Mouse (Mus musculus) ES-E14 (cell line): Measurements from ENCODE around the gene Thap4. TPM values are rescaled to one million over a fixed set of nuclear protein-coding genes. Genes with fewer than 3 reads are reported as not detected.
A peak's percentile ranks its signal among the peaks of the same experiment; 100 is the strongest.

ENCODE experiments used
- DNase-seq: peaks from one replicate; pipeline ENCODE4 v3.0.0-alpha.2; 2013; ENCODE audit warnings: low read depth, low spot score
- H3K27ac ChIP-seq: 2 replicates; pipeline ENCODE4 v1.5.1; 2012; ENCODE audit warnings: low read depth, mild to moderate bottlenecking, low read length, moderate library complexity, mixed read lengths; ENCODE audit not compliant: poor library complexity, insufficient read depth, severe bottlenecking
- H3K36me3 ChIP-seq: 2 replicates; pipeline ENCODE4 v1.6.1; 2012; ENCODE audit warnings: mild to moderate bottlenecking, low read length, moderate library complexity, mixed read lengths; ENCODE audit not compliant: control insufficient read depth, poor library complexity, insufficient read depth, severe bottlenecking
- H3K4me1 ChIP-seq, 2 experiments: fragments of 150-350 bp in 1 of 2; sonication (generic) in 1 of 2; 2 replicates each; pipeline ENCODE4 v1.6.1; 2012; ENCODE audit warnings: low read length in 2 of 2, mild to moderate bottlenecking in 1 of 2, mixed read lengths in 1 of 2; ENCODE audit not compliant: control insufficient read depth in 2 of 2, insufficient read depth in 2 of 2, poor library complexity in 1 of 2
- H3K4me3 ChIP-seq, 2 experiments: fragments of 150-350 bp in 1 of 2; sonication (generic) in 1 of 2; 2 replicates each; pipeline ENCODE4 v1.5.1; 2012; ENCODE audit warnings: low read length in 2 of 2, low read depth in 1 of 2, mild to moderate bottlenecking in 1 of 2, mixed read lengths in 1 of 2; ENCODE audit not compliant: insufficient read depth in 1 of 2, poor library complexity in 1 of 2, severe bottlenecking in 1 of 2
- H3K9ac ChIP-seq: 2 replicates; pipeline ENCODE4 v1.6.1; 2012; ENCODE audit warnings: low read depth, mild to moderate bottlenecking, low read length, mixed read lengths; ENCODE audit not compliant: poor library complexity, insufficient read depth, severe bottlenecking
- H3K9me3 ChIP-seq: fragments of 150-350 bp; sonication (generic); 2 replicates; pipeline ENCODE4 v1.6.1; 2012; ENCODE audit warnings: low read depth, mild to moderate bottlenecking, low read length; ENCODE audit not compliant: control insufficient read depth, insufficient read depth
- CHD2 ChIP-seq: IDR thresholded peaks from 2 replicates; pipeline ENCODE4 v1.6.1; 2014; ENCODE audit warnings: mild to moderate bottlenecking, low read depth, low read length, inconsistent platforms
- HCFC1 ChIP-seq: IDR thresholded peaks from 2 replicates; pipeline ENCODE4 v1.6.1; 2012; ENCODE audit warnings: low read length, inconsistent platforms, borderline replicate concordance; ENCODE audit not compliant: insufficient read depth
- MAFK ChIP-seq: IDR thresholded peaks from 2 replicates; pipeline ENCODE4 v1.6.1; 2014; ENCODE audit warnings: mild to moderate bottlenecking, low read depth, low read length, inconsistent platforms; ENCODE audit not compliant: insufficient read depth
- ZC3H11A ChIP-seq: IDR thresholded peaks from 2 replicates; pipeline ENCODE4 v1.6.1; 2012; ENCODE audit warnings: low read depth, mild to moderate bottlenecking, inconsistent platforms, low read length, borderline replicate concordance
- ZNF384 ChIP-seq: IDR thresholded peaks from 2 replicates; pipeline ENCODE4 v1.6.1; 2012; ENCODE audit warnings: low read depth, low read length, inconsistent platforms
- in situ Hi-C, 2 experiments: fragments of 600-800 bp; cut with MboI; formaldehyde crosslinking; loops; one replicate each; pipeline ENCODE4 v1.15.1; 2025; ENCODE audit warnings: low sequenced_read_pairs in 2 of 2, inconsistent platforms in 1 of 2; ENCODE audit not compliant: unreplicated experiment in 2 of 2
- total RNA-seq: library from RNA; depleted of rRNA; stranded (reverse); fragments of 300-350 nt; gene quantifications from 2 replicates; pipeline ENCODE4 v1.2.3, GENCODE M21; 2012

Gene Thap4
- total RNA-seq, 1 experiment = 46.2 TPM

- in situ Hi-C loops = no loop called here
- peaks cover 8% of the 10 kb centered on the region; the same call in 1 of the 2 replicates for H3K36me3 ChIP-seq
- H3K4me3 ChIP-seq = peak overlapping the region; percentile 63 to 81
- H3K27ac ChIP-seq = no peak overlapping the region
- TF ChIP-seq ZNF384 (no peak), ZC3H11A (no peak)
- H3K4me1 ChIP-seq = 0 out of 4 replicates have a peak, but pooled peaks cover 0 to 4% of the 10 kb centered on the region in 2 experiments
- H3K9me3 ChIP-seq = no peaks in the 10 kb centered on the region
- H3K9ac ChIP-seq = peak overlapping the region; percentile 70
- no peak for DNase-seq
These were observed 68.3 kb downstream of the Thap4 start for GRCm38 (mm10) chr1:93686245-93686960.

GRCm38 (mm10) chr1:93685401-93686244 lies 69.0 kb downstream of the Thap4 start, which contains the start of gene Bok:
TSS of gene Bok (plus strand) at chr1:93685660.
- Histone ChIP-seq H3K9me3 (no peaks in the 10 kb centered on the region), H3K9ac (peak within 1 kb of the TSS; percentile 70), H3K27ac (no peak within 1 kb of the TSS), H3K4me3 (peak within 1 kb of the TSS; percentile 63 to 81), H3K4me1 (0 out of 4 replicates have a peak, but pooled peaks cover 0 to 4% of the 10 kb centered on the region in 2 experiments), H3K36me3 (peaks cover 4% of the 10 kb centered on the region; the same call in 1 of the 2 replicates)
- no peak for DNase-seq
- TF ChIP-seq ZC3H11A (no peak), ZNF384 (no peak), HCFC1 (no peak), CHD2 (no peak), MAFK (no peak)
- in situ Hi-C loops = no loop called here

GRCm38 (mm10) chr1:93679889-93680568 lies 74.6 kb downstream of the Thap4 start:
- Histone ChIP-seq H3K4me3 (no peak overlapping the region), H3K9me3 (no peaks in the 10 kb centered on the region), H3K9ac (no peak overlapping the region), H3K36me3 (no peaks in the 10 kb centered on the region), H3K4me1 (no peaks in the 10 kb centered on the region), H3K27ac (no peak overlapping the region)
- TF ChIP-seq ZNF384 = peak; percentile 80
- TF ChIP-seq HCFC1 = no peak
- DNase-seq = no peak
- in situ Hi-C loops = no loop called here

DNA sequence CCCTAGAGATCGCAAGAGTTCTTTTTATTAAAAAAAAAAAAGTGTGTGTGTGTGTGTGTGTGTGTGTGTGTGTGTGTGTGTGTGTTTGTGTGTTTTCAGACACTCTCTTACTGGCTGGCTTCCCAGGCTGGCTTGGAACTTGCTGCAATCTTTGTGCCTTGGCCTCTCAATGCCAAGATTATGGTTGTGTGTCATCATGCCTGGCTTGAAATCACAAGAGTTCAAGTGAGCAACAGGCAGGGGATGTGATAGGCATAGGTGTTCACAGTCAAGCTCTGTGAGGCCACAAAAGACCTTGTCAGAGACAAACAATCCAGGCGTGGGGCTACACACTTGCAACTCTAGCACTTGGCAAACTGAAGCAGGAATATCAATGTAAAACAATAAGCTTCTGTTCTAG lies 76.3 kb downstream of the Thap4 start:
- TF ChIP-seq ZC3H11A (no peak), MAFK (no peak), HCFC1 (no peak), CHD2 (no peak), ZNF384 (no peak)
- no peaks in the 10 kb centered on the region for H3K9me3 ChIP-seq
- no peak overlapping the region for H3K9ac ChIP-seq
- H3K4me3 ChIP-seq = no peak overlapping the region
- no peak overlapping the region for H3K27ac ChIP-seq
- H3K4me1 ChIP-seq = no peaks in the 10 kb centered on the region
- in situ Hi-C loops = no loop called here
- no peaks in the 10 kb centered on the region for H3K36me3 ChIP-seq
- no peak for DNase-seq
